Mouse (Mus musculus): Measurements from ENCODE around the gene Ap1m2.
"Not testable (repeated sequence)": the region's sequence is repeated elsewhere in the genome, so short reads cannot be mapped to it uniquely, and the experiment has no call there.

Gene Ap1m2

DNA sequence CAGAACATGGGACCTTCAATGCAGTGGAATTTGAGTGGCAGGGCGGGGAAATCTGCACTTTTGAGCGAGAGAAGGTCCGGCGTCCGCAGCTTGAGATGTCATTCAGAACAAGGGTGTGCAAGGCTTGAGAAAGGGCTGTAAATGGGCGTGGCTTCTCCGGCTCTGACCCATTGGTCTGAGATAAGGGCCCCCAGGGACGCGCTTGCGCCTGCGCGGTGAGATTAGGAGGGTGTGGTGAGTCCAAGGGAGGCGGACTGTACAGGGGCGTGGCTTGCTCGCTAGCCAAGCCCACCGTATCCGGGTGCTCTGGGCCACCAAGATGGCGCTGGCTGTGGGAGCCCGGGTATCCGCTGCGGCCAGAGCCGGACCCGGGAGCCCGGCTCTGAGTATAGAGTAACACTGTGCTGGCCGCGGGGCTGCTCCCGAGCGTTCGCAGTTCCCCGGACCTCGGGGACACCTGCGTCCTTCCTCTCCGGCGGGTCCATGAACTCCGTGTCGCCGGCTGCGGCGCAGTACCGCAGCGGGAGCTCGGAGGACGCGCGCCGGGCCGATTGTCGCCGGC lies 47.1 kb downstream of the Ap1m2 start, which contains the start of gene Atg4d:
Gene Atg4d, plus strand, starts transcription at position 294 of the 562 bp plus-strand sequence.
- DNase-seq (ENCODE audit: inconsistent age in 2 of 2, low spot score in 1 of 2) = peak; percentile 99

GRCm38 (mm10) chr9:21264272-21264999 lies 47.7 kb downstream of the Ap1m2 start:
- DNase-seq (ENCODE audit: inconsistent age in 2 of 2, low spot score in 1 of 2) = no peak

DNA sequence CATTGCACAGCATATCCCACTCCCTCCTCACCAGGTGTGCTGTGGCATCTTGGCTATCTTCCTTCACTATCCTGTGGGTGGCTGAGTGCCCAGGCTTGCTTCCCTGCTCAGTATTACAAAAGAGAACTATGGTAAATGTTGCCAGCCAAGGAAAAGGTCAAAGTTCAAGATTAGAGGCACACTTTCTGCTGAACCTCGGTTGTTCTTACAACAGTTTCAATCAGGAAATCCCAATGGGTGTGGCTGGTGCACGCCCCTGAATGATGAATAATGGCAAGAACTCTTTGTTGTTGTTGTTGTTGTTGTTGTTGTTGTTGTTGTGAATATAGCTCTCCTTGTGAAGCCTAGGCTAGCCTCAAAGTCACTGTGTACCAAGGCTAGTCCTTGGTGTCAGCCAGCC lies 50.3 kb downstream of the Ap1m2 start:
- DNase-seq (ENCODE audit: inconsistent age in 2 of 2, low spot score in 1 of 2) = peak in 1 of 2 experiments; percentile 38

DNA sequence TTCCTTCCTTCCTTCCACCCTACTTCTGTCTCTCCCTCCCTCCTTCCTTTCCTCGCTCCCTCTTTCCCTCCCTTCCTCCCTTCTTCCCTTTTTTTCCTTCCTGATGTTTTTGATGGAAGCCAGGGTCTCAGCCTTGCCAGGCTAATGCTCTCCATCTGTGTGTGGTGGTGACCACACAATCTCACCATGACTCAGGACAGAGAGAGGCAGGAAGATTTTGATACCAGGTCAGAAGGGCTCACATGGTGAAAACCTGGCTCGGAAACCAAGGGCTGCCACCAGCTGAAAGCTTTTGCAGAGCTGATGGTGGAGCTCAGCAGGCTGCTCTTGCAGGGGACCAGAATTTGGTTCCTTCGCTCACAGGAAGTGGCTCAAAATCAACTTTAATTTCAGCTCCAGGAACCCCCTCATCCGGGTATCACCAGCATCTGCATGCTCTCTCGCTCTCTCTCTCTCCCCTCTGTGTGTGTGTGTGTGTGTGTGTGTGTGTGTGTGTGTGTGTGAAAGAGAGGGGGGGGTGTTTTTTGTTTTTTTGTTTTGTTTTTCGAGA lies 51.6 kb downstream of the Ap1m2 start:
- peak in 1 of 2 experiments; percentile 18 for DNase-seq (ENCODE audit: inconsistent age in 2 of 2, low spot score in 1 of 2)

- not testable (repeated sequence) for DNase-seq (ENCODE audit: inconsistent age in 2 of 2, low spot score in 1 of 2)
Measured at GRCm38 (mm10) chr9:21256349-21256748, 55.8 kb downstream of the Ap1m2 start.

DNA sequence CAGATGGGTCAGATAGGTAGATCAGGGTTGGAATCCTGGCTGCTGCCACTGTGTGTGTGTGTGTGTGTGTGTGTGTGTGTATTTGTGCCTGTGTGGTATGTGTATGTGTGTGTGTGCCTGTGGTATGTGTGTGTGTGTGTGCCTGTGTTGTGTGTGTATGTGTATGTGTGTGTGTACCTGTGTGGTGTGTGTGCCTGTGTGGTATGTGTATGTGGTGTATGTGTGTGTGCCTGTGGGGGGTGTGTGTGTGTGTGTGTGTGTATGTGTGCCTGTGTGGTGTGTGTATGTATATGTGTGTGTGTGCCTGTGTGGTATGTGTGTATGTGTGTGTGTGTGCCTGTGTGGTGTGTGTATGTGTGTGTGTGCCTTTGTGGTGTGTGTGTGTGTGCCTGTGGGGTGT lies 57.4 kb downstream of the Ap1m2 start:
- no peak for DNase-seq (ENCODE audit: inconsistent age in 2 of 2, low spot score in 1 of 2)

GRCm38 (mm10) chr9:21251116-21251735 lies 60.9 kb downstream of the Ap1m2 start:
- DNase-seq (ENCODE audit: inconsistent age in 2 of 2, low spot score in 1 of 2) = peak in 1 of 2 experiments; percentile 15

DNA sequence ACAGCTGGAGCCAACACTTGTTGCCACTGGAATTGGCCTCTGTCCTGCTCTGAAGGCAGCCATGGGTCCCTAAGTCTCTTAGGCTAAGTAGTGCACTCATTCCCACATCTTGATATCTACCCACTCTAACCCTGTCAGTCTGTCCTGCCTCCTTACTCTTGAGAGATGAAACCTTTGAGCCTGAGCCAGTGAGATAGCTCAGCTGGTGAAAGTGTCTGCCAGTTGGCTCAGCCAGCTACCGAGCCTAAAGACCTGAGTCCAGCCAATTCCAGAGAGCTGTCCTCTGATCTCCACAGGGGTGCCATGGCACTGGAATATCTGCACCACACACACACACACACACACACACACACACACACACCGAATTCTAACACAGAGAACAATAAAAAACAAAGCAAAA lies 61.6 kb downstream of the Ap1m2 start:
- peak in 1 of 2 experiments; percentile 18 for DNase-seq (ENCODE audit: inconsistent age in 2 of 2, low spot score in 1 of 2)

GRCm38 (mm10) chr9:21249629-21250508 lies 62.3 kb downstream of the Ap1m2 start:
- peak in 1 of 2 experiments; percentile 21 for DNase-seq (ENCODE audit: inconsistent age in 2 of 2, low spot score in 1 of 2)

DNA sequence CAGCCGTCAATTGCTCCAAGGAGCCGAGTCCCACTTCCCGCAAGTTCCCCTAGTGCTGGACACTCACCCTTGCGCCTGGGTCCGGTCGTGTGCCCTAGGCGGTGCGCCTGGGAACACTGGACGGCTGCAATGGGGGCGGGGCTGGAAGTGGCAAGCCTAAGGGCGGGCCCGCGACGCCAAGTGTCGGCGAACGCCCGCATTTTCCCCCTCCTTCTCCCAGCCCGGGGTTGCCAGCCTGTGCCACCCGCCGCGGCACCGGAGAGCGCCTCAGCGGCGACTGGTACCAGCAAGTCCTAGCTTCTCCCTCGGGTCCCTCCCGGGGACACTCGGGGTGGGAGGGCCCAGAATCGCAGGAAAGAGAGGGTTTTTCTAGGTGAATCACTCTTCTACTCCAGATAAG lies 63.8 kb downstream of the Ap1m2 start, which contains the start of gene S1pr5:
Gene S1pr5, minus strand, starts transcription at position 118 of the 400 bp plus-strand sequence.
- DNase-seq (ENCODE audit: inconsistent age in 2 of 2, low spot score in 1 of 2) = peak in 1 of 2 experiments; percentile 71

- no peak for DNase-seq (ENCODE audit: inconsistent age in 2 of 2, low spot score in 1 of 2)
Measured at GRCm38 (mm10) chr9:21246342-21246741, 65.8 kb downstream of the Ap1m2 start.

GRCm38 (mm10) chr9:21245113-21245487 lies 67.0 kb downstream of the Ap1m2 start:
- no peak for DNase-seq (ENCODE audit: inconsistent age in 2 of 2, low spot score in 1 of 2)

GRCm38 (mm10) chr9:21244428-21245112 lies 67.6 kb downstream of the Ap1m2 start:
- peak in 1 of 2 experiments; percentile 60 for DNase-seq (ENCODE audit: inconsistent age in 2 of 2, low spot score in 1 of 2)
